Mouse (Mus musculus): ENCODE measurements around the gene Ube4b.
A peak's percentile ranks its signal among the peaks of the same experiment; 100 is the strongest.

Ube4b gene

GRCm38 (mm10) chr4:149429592-149429991 lies 3.0 kb upstream of the Ube4b start:
- DNase-seq = no peak

GRCm38 (mm10) chr4:149425801-149426292 lies 702 bp downstream of the Ube4b start:
- DNase-seq = peak; percentile 25

GRCm38 (mm10) chr4:149424755-149425154 lies 1.8 kb downstream of the Ube4b start:
- no peak for DNase-seq

- DNase-seq = no peak
Observed at GRCm38 (mm10) chr4:149417854-149418365, 8.6 kb downstream of the Ube4b start.

- no peak for DNase-seq
Observed at GRCm38 (mm10) chr4:149416986-149417385, 9.6 kb downstream of the Ube4b start.

- no peak for DNase-seq
Observed at GRCm38 (mm10) chr4:149416417-149416816, 10.1 kb downstream of the Ube4b start.

- no peak for DNase-seq
Observed at GRCm38 (mm10) chr4:149415651-149416169, 10.8 kb downstream of the Ube4b start.

GRCm38 (mm10) chr4:149414259-149414658 lies 12.3 kb downstream of the Ube4b start:
- DNase-seq = no peak

GRCm38 (mm10) chr4:149409759-149410158 lies 16.8 kb downstream of the Ube4b start:
- no peak for DNase-seq

GRCm38 (mm10) chr4:149408331-149408730 lies 18.2 kb downstream of the Ube4b start:
- no peak for DNase-seq

GRCm38 (mm10) chr4:149407461-149407860 lies 19.1 kb downstream of the Ube4b start:
- no peak for DNase-seq

- DNase-seq = no peak
Observed at GRCm38 (mm10) chr4:149405713-149406443, 20.7 kb downstream of the Ube4b start.

- DNase-seq = peak; percentile 36
Observed at GRCm38 (mm10) chr4:149404640-149405465, 21.7 kb downstream of the Ube4b start.

GRCm38 (mm10) chr4:149403037-149403436 lies 23.5 kb downstream of the Ube4b start:
- DNase-seq = no peak

GRCm38 (mm10) chr4:149401591-149401982 lies 25.0 kb downstream of the Ube4b start:
- DNase-seq = no peak

GRCm38 (mm10) chr4:149400878-149401590 lies 25.5 kb downstream of the Ube4b start:
- no peak for DNase-seq

- DNase-seq = no peak
Observed at GRCm38 (mm10) chr4:149399331-149399910, 27.1 kb downstream of the Ube4b start.

GRCm38 (mm10) chr4:149398181-149398735 lies 28.3 kb downstream of the Ube4b start:
- DNase-seq = no peak

- DNase-seq = peak; percentile 34
Observed at GRCm38 (mm10) chr4:149396433-149397306, 29.9 kb downstream of the Ube4b start.

- DNase-seq = no peak
Observed at GRCm38 (mm10) chr4:149395581-149395980, 31.0 kb downstream of the Ube4b start.

GRCm38 (mm10) chr4:149394292-149394691 lies 32.3 kb downstream of the Ube4b start:
- DNase-seq = no peak
